Mouse (Mus musculus): ENCODE measurements at regions not wholly inside any gene's neighbourhood (a gene's known extent, or its start where the extent isn't known, plus 50 kb on each side); places are given as distances from the start of the nearest gene placed in this dataset.

DNA sequence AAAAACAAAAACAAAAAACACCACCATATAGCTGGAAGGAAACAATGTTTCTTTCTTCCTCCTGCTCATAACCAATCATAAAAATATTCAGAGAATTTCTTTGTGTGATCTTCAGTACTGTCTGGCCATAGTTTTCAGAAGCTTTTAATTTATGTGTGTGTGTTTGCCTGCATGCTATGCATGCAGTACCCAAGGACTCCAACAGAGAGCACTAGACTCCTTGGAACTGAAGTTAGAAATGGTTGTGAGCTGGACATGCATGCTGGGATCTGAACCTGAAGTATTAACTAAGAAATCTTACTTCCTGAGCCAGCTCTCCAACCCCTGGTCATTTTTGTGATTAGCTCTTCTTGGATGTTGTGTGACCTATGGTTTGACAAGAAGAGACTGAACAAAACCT is 664.7 kb upstream of the 4930452B06Rik start:
- TF ChIP-seq CTCF (IDR thresholded peaks at IDR 0.05; ENCODE audit: low read depth) (no peak), EP300 (IDR thresholded peaks at IDR 0.05; ENCODE audit: low read depth) (no peak)
